Mouse (Mus musculus) urinary bladder, postnatal 14 days (tissue): Measurements from ENCODE around the gene Entpd2.
"Not testable (repeated sequence)": the region's sequence is repeated elsewhere in the genome, so short reads cannot be mapped to it uniquely, and the experiment has no call there.

ENCODE experiments used
- DNase-seq: peaks from one replicate; pipeline ENCODE4 v3.0.0; 2021; ENCODE audit warnings: low spot score

The Entpd2 gene

GRCm38 (mm10) chr2:25394281-25395221, 1.1 kb upstream of the Entpd2 start:
- DNase-seq, result peak; percentile 57

GRCm38 (mm10) chr2:25396597-25396983, 916 bp downstream of the Entpd2 start:
- no peak for DNase-seq

- DNase-seq, result no peak
Measured at GRCm38 (mm10) chr2:25397010-25397409, 1.3 kb downstream of the Entpd2 start.

DNA sequence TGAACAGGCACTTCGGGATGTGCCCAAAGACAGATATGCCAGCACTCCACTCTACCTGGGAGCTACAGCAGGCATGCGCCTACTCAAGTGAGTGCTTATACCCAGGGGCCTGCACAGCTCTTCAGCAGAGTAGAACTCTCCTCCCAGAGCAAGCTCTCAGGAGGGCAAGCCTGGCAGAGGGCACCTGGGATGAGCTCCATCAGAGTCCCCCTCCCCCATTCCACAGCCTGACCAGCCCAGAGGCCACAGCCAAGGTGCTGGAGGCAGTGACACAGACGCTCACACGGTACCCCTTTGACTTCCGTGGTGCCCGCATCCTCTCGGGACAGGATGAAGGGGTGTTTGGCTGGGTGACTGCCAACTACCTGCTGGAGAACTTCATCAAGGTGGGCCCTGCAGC, 2.4 kb downstream of the Entpd2 start:
- no peak for DNase-seq

- no peak for DNase-seq
Measured at GRCm38 (mm10) chr2:25399051-25399450, 3.4 kb downstream of the Entpd2 start, which contains the start of gene Npdc1. Npdc1 (plus strand) TSS chr2:25399351.

- no peak for DNase-seq
Measured at GRCm38 (mm10) chr2:25400291-25400690, 4.6 kb downstream of the Entpd2 start.

- peak; percentile 73 for DNase-seq
Measured at GRCm38 (mm10) chr2:25400764-25401163, 5.1 kb downstream of the Entpd2 start.

GRCm38 (mm10) chr2:25402377-25402971, 6.8 kb downstream of the Entpd2 start:
- DNase-seq, result peak; percentile 90

DNA sequence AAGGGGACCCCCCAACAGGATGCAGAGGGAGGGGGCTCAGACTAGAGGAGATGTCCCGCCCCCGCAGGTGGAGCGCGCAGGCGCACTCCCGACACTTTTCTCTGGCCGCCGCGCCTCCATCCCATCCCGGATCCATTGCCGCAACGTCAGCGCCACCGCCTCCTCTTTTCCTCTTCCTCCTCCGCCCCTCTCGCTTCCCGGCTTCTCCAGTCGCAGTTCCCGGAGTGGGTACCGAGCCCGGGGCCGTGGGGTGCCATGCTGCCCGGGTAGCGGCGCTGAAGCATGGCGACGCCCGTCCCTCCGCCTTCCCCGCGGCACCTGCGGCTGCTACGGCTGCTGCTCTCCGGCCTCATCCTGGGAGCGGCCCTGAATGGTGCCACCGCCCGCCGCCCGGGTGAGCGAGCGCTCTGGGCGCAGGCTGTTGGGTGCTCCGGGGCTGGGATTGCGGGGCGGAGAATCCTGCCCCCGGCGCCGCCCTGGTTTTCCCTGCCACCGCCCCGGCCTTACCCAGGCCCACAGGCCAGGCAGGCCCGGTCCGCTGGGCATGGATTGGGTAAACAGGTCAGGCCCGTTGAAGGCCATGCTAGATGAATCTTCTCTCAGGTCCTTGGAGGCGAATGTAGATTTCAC, 7.4 kb downstream of the Entpd2 start:
- peak; percentile 74 for DNase-seq

DNA sequence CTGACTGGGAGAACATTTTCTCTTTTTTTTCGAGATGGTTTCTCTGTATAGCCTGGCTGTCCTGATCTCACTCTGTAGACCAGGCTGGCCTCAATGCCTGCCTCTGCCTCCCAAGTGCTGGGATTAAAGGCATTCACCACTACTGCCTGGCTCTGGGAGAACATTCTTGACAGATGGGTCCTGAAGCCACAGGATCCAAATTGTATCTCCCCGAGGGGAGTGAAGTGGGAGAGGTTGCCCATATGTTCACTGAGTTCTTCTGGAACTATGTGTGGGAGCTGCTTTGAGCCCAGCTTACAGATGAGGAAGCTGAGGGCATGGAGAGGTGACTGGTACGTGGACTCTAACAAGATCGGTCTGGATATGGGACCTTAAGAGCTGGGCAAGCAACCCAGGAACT, 8.3 kb downstream of the Entpd2 start:
- no peak for DNase-seq

- no peak for DNase-seq
Measured at GRCm38 (mm10) chr2:25408908-25409307, 13.2 kb downstream of the Entpd2 start.

- not testable (repeated sequence) for DNase-seq
Measured at GRCm38 (mm10) chr2:25413436-25413835, 17.8 kb downstream of the Entpd2 start.

GRCm38 (mm10) chr2:25417426-25417825, 21.8 kb downstream of the Entpd2 start:
- no peak for DNase-seq

- DNase-seq, result peak; percentile 37
Measured at GRCm38 (mm10) chr2:25421896-25422295, 26.2 kb downstream of the Entpd2 start.

DNA sequence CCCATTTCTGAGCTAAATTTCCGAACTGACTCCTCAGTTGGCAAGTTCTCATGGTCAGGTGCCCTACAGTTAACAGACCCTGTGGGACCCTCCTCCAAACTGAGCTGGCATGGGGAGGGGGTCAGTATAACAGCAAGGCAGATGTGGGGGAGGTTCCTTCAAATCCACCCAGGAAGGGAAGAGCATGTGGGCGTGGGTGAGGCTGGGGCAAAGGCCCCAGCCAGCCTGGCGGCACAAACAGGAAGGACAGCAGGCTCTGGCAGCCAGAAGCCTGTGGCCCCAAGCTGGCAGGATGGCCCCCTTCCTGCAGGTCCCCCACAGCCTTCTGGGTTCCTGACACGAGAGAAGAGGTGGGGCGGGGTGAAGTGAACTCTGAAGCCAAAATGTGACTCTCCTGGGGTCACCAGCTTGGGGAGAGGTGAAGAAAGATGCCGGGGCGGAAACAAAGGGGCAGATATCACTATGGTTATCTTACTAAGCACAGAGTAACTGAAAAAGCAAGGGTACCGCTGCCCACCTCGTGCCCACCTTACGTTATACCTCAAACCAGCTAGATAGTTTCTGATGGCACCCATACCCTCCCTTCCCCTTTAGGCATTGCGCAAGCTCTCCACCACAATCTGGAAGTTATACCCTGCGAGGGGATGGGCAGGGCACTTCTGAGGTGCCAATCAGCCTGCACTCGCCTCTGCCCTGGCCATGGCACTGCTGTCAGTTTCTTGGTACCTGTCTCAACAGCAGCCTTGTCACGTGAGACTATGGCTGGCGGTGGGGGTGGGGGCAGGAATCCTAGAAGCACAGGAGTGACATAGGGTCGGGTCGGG, 27.1 kb downstream of the Entpd2 start, which contains the start of gene Fut7:
Fut7 (plus strand) TSS at position 681 of the 824 bp plus-strand sequence.
- DNase-seq, result no peak

DNA sequence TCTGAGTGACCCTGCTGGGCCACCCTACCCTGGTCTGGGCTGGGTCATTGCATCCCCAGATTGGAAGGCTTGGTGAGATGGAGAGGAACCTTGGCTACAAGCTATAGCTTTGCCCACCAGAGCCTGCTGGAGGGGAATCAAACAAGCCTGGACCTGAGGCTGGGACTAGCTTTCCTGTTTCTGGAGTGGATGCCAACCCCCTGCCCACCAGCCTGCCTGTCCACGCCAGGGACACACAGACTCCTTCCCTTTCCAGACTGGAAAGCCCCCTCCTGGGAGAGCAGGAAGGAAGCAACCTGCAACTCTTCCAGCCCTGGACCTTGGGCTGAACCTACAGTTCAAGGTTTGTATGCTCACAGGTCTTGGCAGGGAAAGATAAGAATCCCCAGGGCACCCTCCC, 28.0 kb downstream of the Entpd2 start:
- no peak for DNase-seq

GRCm38 (mm10) chr2:25425481-25425880, 29.8 kb downstream of the Entpd2 start:
- no peak for DNase-seq

- peak; percentile 73 for DNase-seq
Measured at GRCm38 (mm10) chr2:25426721-25427191, 31.1 kb downstream of the Entpd2 start.

DNA sequence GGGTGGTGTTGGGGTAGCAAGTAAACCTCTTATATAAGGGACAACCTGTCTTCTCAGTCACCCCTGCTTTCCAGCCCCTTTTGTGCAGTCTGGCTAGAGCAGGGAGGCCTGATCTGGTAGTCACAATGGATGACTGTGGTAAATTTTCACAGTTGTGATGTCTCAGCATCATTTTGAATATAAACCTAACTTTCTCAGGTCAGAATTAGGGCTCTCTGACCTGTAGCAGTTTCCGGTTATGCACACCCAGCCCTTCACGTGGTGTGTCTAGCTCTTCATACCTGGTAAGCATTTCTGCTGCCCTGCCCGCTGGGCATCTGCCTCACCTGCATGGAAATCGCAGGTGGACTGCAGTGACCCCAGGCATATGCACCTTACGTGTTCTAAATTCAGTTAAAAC, 31.6 kb downstream of the Entpd2 start:
- DNase-seq, result no peak

- DNase-seq, result peak; percentile 93
Measured at GRCm38 (mm10) chr2:25428442-25429236, 33.0 kb downstream of the Entpd2 start, which contains the start of gene Abca2. Abca2 (plus strand) TSS chr2:25428703.
